Mouse (Mus musculus) liver, embryonic 16.5 days (tissue): ENCODE data around the gene Klhdc1. TPM values are rescaled to one million over a fixed set of nuclear protein-coding genes. Genes with fewer than 3 reads are reported as not detected.

Experiments used
- ATAC-seq: fragments of 200-750 bp; cut with Nextera tagmentation; 2 replicates; pipeline ENCODE4 v1.8.0; 2017; ENCODE audit warnings: low read depth, mild to moderate bottlenecking, moderate number of reproducible peaks, moderate library complexity
- H3K27ac ChIP-seq: fragments of 300-500 bp; sonication (generic); 2 replicates; pipeline ENCODE4 v1.5.1; 2014; ENCODE audit warnings: mild to moderate bottlenecking, low read length
- H3K27me3 ChIP-seq: fragments of 300-500 bp; sonication (generic); 2 replicates; pipeline ENCODE4 v1.6.1; 2014; ENCODE audit warnings: low read depth, low read length, mixed read lengths; ENCODE audit not compliant: control insufficient read depth, insufficient read depth
- H3K36me3 ChIP-seq: fragments of 300-500 bp; sonication (generic); 2 replicates; pipeline ENCODE4 v1.6.1; 2014; ENCODE audit warnings: mild to moderate bottlenecking; ENCODE audit not compliant: control insufficient read depth, insufficient read depth
- H3K4me1 ChIP-seq: fragments of 300-500 bp; sonication (generic); 2 replicates; pipeline ENCODE4 v1.6.1; 2014; ENCODE audit warnings: low read depth, low read length, mixed read lengths; ENCODE audit not compliant: control insufficient read depth
- H3K4me2 ChIP-seq: fragments of 300-500 bp; sonication (generic); 2 replicates; pipeline ENCODE4 v1.6.1; 2014; ENCODE audit warnings: low read depth, low read length, mixed read lengths
- H3K4me3 ChIP-seq: fragments of 300-500 bp; sonication (generic); 2 replicates; pipeline ENCODE4 v1.5.1; 2014; ENCODE audit warnings: low read depth, mild to moderate bottlenecking, low read length
- H3K9ac ChIP-seq: fragments of 300-500 bp; sonication (generic); 2 replicates; pipeline ENCODE4 v1.6.1; 2014; ENCODE audit warnings: low read depth, low read length
- H3K9me3 ChIP-seq: fragments of 300-500 bp; sonication (generic); replicated peaks from 2 replicates; pipeline ENCODE4 v1.6.1; 2016; ENCODE audit warnings: low read length; ENCODE audit not compliant: control insufficient read depth
- WGBS: fragments of 180-500 bp; shearing (Covaris S2); extraction: QIAGEN DNeasy Blood & Tissue Kit; methylation state at CpG from one replicate; pipeline ENCODE4 v1.1.7; 2014; ENCODE audit not compliant: insufficient replicate concordance; 5-methylcytosine and 5-hydroxymethylcytosine counted together
- polyA plus RNA-seq: library from polyadenylated mRNA; unstranded; fragments of >200 nt; fragmentation: Nextera tagmentation; extraction: Ambion mirVana; gene quantifications from 2 replicates; pipeline ENCODE4 v1.2.1, GENCODE M21; 2015

Gene Klhdc1
- polyA plus RNA-seq, 1 experiment from 2014 or later, result 2.5 TPM

- H3K36me3 ChIP-seq, result peaks cover 30% of the 10 kb centered on the region
- H3K9me3 ChIP-seq, result no peaks in the 10 kb centered on the region
- H3K4me3 ChIP-seq, result no peak overlapping the region
- H3K27ac ChIP-seq, result no peak overlapping the region
- H3K27me3 ChIP-seq, result no peaks in the 10 kb centered on the region
- no peak overlapping the region for H3K4me2 ChIP-seq
- no peak for ATAC-seq
- H3K4me1 ChIP-seq, result no peaks in the 10 kb centered on the region
- H3K9ac ChIP-seq, result no peak overlapping the region
Observed at GRCm38 (mm10) chr12:69318431-69318830, 77.5 kb downstream of the Klhdc1 start.

- no peaks in the 10 kb centered on the region for H3K27me3 ChIP-seq
- no peaks in the 10 kb centered on the region for H3K4me1 ChIP-seq
- WGBS, result 78% methylated on average over 3 of the region's 3 CpGs
- no peak overlapping the region for H3K4me2 ChIP-seq
- no peaks in the 10 kb centered on the region for H3K9me3 ChIP-seq
- H3K36me3 ChIP-seq, result peaks cover 7% of the 10 kb centered on the region; the same call in 1 of the 2 replicates
- H3K27ac ChIP-seq, result no peak overlapping the region
- H3K4me3 ChIP-seq, result no peak overlapping the region
- ATAC-seq, result no peak
- no peak overlapping the region for H3K9ac ChIP-seq
Observed at GRCm38 (mm10) chr12:69331187-69331586, 90.2 kb downstream of the Klhdc1 start.

GRCm38 (mm10) chr12:69332147-69332546 lies 91.2 kb downstream of the Klhdc1 start:
- Histone ChIP-seq H3K27ac (no peak overlapping the region; the same call in 1 of the 2 replicates), H3K9ac (no peak overlapping the region), H3K27me3 (no peaks in the 10 kb centered on the region), H3K4me3 (no peak overlapping the region), H3K9me3 (no peaks in the 10 kb centered on the region), H3K4me2 (no peak overlapping the region), H3K36me3 (peaks cover 11% of the 10 kb centered on the region), H3K4me1 (no peaks in the 10 kb centered on the region)
- WGBS, result 55% methylated on average over 1 of the region's 1 CpGs
- no peak for ATAC-seq

GRCm38 (mm10) chr12:69333547-69333946 lies 92.6 kb downstream of the Klhdc1 start:
- 81% methylated on average over 2 of the region's 2 CpGs for WGBS
- no peak for ATAC-seq
- Histone ChIP-seq H3K36me3 (peaks cover 14% of the 10 kb centered on the region), H3K9ac (no peak overlapping the region), H3K9me3 (no peaks in the 10 kb centered on the region), H3K4me2 (no peak overlapping the region), H3K4me3 (no peak overlapping the region), H3K27me3 (no peaks in the 10 kb centered on the region), H3K4me1 (no peaks in the 10 kb centered on the region), H3K27ac (no peak overlapping the region)

Other genes starting within 250 kb of the Klhdc1 start
- 948 and 1,117 TPM in 2 replicates for gene Rps29, start 82.0 kb upstream of the Klhdc1 start, polyA plus RNA-seq
- 14.1 and 18.5 TPM in 2 replicates for gene Lrr1, start 72.4 kb upstream of the Klhdc1 start, polyA plus RNA-seq
- gene Rpl36al, start 57.1 kb upstream of the Klhdc1 start, polyA plus RNA-seq, result 402 and 452 TPM in 2 replicates
- 18.0 TPM in 2 replicates for gene Mgat2, start 57.0 kb upstream of the Klhdc1 start, polyA plus RNA-seq
- gene Gm49383, start 44.1 kb upstream of the Klhdc1 start, polyA plus RNA-seq, result 13.8 and 15.6 TPM in 2 replicates
- 4.2 and 4.5 TPM in 2 replicates for gene Dnaaf2, start 42.7 kb upstream of the Klhdc1 start, polyA plus RNA-seq
- 15.3 and 17.0 TPM in 2 replicates for gene Gm49384, start 36.9 kb upstream of the Klhdc1 start, polyA plus RNA-seq
- 15.3 and 18.4 TPM in 2 replicates for gene Pole2, start 13.0 kb upstream of the Klhdc1 start, polyA plus RNA-seq
- 68.6 and 76.9 TPM in 2 replicates for gene Klhdc2, start 55.5 kb downstream of the Klhdc1 start, polyA plus RNA-seq
- gene Nemf, start 116.0 kb downstream of the Klhdc1 start, polyA plus RNA-seq, result 33.7 and 34.2 TPM in 2 replicates
- 21.8 TPM in 2 replicates for gene Arf6, start 131.0 kb downstream of the Klhdc1 start, polyA plus RNA-seq
- gene Gm9887, start 131.3 kb downstream of the Klhdc1 start, polyA plus RNA-seq, result 0.32 and 1.1 TPM in 2 replicates